Mouse (Mus musculus) limb, embryonic 14.5 days (tissue): ENCODE measurements around the gene Crtc1. TPM values are rescaled to one million over a fixed set of nuclear protein-coding genes. Genes with fewer than 3 reads are reported as not detected.
A peak's percentile ranks its signal among the peaks of the same experiment; 100 is the strongest.

Source experiments
- ATAC-seq: fragments of 200-750 bp; cut with Nextera tagmentation; 2 replicates; pipeline ENCODE4 v1.8.0; 2017; ENCODE audit warnings: low read depth, moderate number of reproducible peaks, moderate TSS enrichment; ENCODE audit not compliant: low FRiP score
- DNase-seq: peaks from one replicate; pipeline ENCODE4 v3.0.0-alpha.2; 2015; ENCODE audit warnings: low spot score
- H3K27ac ChIP-seq: fragments of 300-500 bp; sonication (generic); replicated peaks from 2 replicates; pipeline ENCODE4 v1.5.1; 2014; ENCODE audit warnings: low read depth, mild to moderate bottlenecking, low read length, moderate library complexity, mixed read lengths
- H3K27me3 ChIP-seq: fragments of 300-500 bp; sonication (generic); 2 replicates; pipeline ENCODE4 v1.6.1; 2014; ENCODE audit warnings: low read length, mixed read lengths; ENCODE audit not compliant: control insufficient read depth, insufficient read depth
- H3K36me3 ChIP-seq: fragments of 300-500 bp; sonication (generic); 2 replicates; pipeline ENCODE4 v1.6.1; 2014; ENCODE audit warnings: mild to moderate bottlenecking, low read length, moderate library complexity, mixed read lengths; ENCODE audit not compliant: control insufficient read depth, insufficient read depth
- H3K4me1 ChIP-seq: fragments of 300-500 bp; sonication (generic); 2 replicates; pipeline ENCODE4 v1.6.1; 2014; ENCODE audit warnings: antibody characterized with exemption, low read length, mixed read lengths; ENCODE audit not compliant: control insufficient read depth, insufficient read depth
- H3K4me2 ChIP-seq: fragments of 300-500 bp; sonication (generic); replicated peaks from 2 replicates; pipeline ENCODE4 v1.6.1; 2014; ENCODE audit warnings: low read depth, mild to moderate bottlenecking, low read length, moderate library complexity; ENCODE audit not compliant: severe bottlenecking
- H3K4me3 ChIP-seq: fragments of 300-500 bp; sonication (generic); replicated peaks from 2 replicates; pipeline ENCODE4 v1.5.1; 2014; ENCODE audit warnings: low read length
- H3K9ac ChIP-seq: fragments of 300-500 bp; sonication (generic); 2 replicates; pipeline ENCODE4 v1.6.1; 2014; ENCODE audit warnings: mild to moderate bottlenecking, low read depth, low read length, moderate library complexity; ENCODE audit not compliant: severe bottlenecking
- H3K9me3 ChIP-seq: fragments of 300-500 bp; sonication (generic); 2 replicates; pipeline ENCODE4 v1.6.1; 2016; ENCODE audit warnings: low read length; ENCODE audit not compliant: control insufficient read depth
- POLR2A ChIP-seq: fragments of 200-500 bp; IDR thresholded peaks from 2 replicates; pipeline ENCODE4 v1.8.0; 2012; ENCODE audit warnings: inconsistent platforms, mild to moderate bottlenecking, moderate library complexity, borderline replicate concordance; ENCODE audit not compliant: insufficient read depth, insufficient read length; ENCODE audit errors: extremely low read depth
- WGBS: fragments of 180-500 bp; shearing (Covaris S2); extraction: QIAGEN DNeasy Blood & Tissue Kit; methylation state at CpG from one replicate; pipeline ENCODE4 v1.1.7; 2014; 5-methylcytosine and 5-hydroxymethylcytosine counted together
- polyA plus RNA-seq, 2 experiments: library from polyadenylated mRNA; depleted of rRNA in 1 of 2; stranded (reverse) in 1 of 2; unstranded in 1 of 2; fragments of >200 nt; fragmentation: Nextera tagmentation in 1 of 2; extraction: Ambion mirVana in 1 of 2; gene quantifications; 2 replicates each; pipeline versions ENCODE4 v1.2.1 to v1.2.3; 2012 to 2014

Crtc1 gene
- polyA plus RNA-seq, 2 experiments: 26.3 to 37.8 TPM

DNA sequence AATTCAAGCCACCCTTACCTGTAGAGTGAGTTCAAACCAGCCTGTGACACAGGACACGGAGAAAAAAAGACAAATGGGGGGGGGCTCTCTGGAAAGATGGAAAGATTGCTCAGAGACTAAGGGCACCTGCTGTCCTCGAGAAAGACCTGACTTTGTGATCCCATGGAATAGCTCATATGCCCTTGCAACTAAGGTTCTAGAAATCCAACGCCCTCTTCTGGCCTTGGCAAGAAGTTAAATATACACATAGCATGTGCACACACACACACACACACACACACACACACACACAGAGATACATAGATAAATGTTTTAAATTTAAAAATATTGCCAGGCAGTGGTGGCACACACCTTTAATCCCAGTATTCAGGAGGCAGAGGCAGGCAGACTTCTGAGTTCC lies 867 bp upstream of the Crtc1 start:
- Histone ChIP-seq H3K27ac (no peak overlapping the region), H3K9ac (no peak overlapping the region), H3K4me1 (peaks cover 9% of the 10 kb centered on the region; the same call in 1 of the 2 replicates), H3K27me3 (no peaks in the 10 kb centered on the region), H3K9me3 (no peaks in the 10 kb centered on the region), H3K4me3 (peak overlapping the region; percentile 63), H3K4me2 (peak overlapping the region; percentile 79), H3K36me3 (no peaks in the 10 kb centered on the region)
- DNase-seq (no peak), ATAC-seq (no peak)
- 50% methylated on average over 3 of the region's 3 CpGs for WGBS
- no peak for TF ChIP-seq POLR2A

DNA sequence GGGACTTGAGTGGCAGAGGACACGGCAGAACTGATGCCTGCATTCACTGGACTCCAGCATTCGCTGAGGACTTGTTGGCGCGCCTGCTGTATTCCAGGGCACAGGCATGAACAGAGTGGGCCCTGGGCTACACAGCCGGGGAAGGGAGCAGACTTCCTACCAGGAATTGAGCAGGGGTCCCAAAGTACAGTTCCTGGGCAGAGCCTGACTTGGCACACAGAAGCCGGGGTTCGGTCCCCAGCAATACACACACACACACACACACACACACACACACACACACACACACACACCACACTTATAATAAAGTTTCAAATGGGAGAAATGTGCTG lies 435 bp upstream of the Crtc1 start:
- Histone ChIP-seq H3K36me3 (no peaks in the 10 kb centered on the region), H3K9ac (peak overlapping the region; percentile 69), H3K4me1 (peaks cover 9% of the 10 kb centered on the region; the same call in 1 of the 2 replicates), H3K9me3 (no peaks in the 10 kb centered on the region), H3K27me3 (no peaks in the 10 kb centered on the region), H3K4me3 (peak overlapping the region; percentile 63), H3K27ac (peak overlapping the region; percentile 65; the same call in 1 of the 2 replicates), H3K4me2 (peak overlapping the region; percentile 79)
- TF ChIP-seq POLR2A: no peak
- no peak; the same call in 1 of the 2 replicates for ATAC-seq
- WGBS: 0% methylated on average over 7 of the region's 7 CpGs
- DNase-seq: no peak

DNA sequence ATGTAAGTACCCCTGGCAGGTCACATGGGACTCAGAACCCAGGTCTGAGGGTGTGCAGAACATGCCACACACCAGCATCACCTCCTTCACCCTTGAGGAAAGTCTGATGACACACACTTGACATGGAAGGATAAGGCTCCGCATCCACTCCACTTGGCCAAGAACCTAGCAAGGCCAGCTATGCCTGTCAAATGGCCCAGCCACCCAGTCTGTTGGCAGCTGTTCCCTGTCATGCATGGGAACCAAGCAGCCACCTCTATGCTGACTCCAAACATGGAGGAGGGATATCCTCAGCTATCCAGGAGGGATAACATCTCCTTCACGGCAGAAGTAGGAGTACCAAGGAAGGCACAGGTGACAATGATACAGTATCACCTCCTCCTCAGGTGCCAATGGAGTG lies 956 bp downstream of the Crtc1 start:
- DNase-seq (no peak), ATAC-seq (no peak)
- no peaks in the 10 kb centered on the region for H3K36me3 ChIP-seq
- H3K4me3 ChIP-seq: peak overlapping the region; percentile 63
- 90% methylated on average over 2 of the region's 2 CpGs for WGBS
- no peak overlapping the region for H3K9ac ChIP-seq
- no peak for TF ChIP-seq POLR2A
- no peaks in the 10 kb centered on the region for H3K9me3 ChIP-seq
- H3K27me3 ChIP-seq: no peaks in the 10 kb centered on the region
- H3K27ac ChIP-seq: no peak overlapping the region
- H3K4me1 ChIP-seq: peaks cover 9% of the 10 kb centered on the region; the same call in 1 of the 2 replicates
- peak overlapping the region; percentile 62 for H3K4me2 ChIP-seq

DNA sequence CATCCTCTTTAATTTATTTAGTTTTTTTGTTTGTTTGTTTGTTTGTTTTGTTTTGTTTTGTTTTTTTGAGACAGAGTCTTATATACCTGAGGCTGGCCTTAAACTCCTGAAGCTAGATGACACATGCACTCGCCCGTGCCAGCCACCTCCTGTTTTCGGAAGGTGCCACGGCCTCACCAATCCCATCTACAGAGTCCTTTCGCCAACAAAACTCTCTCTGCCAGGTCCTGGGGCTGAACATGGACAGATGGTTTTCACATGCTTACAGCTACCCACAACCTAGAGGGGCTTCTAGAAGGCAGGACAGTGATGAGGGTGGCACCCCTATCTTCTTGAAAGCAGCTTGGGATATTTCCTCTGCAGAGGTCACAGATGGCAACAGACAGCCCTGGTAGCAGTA lies 4.2 kb downstream of the Crtc1 start:
- no peak for TF ChIP-seq POLR2A
- no peak for DNase-seq
- ATAC-seq: no peak
- no peak overlapping the region for H3K4me3 ChIP-seq
- H3K4me1 ChIP-seq: peaks cover 9% of the 10 kb centered on the region; the same call in 1 of the 2 replicates
- no peak overlapping the region for H3K4me2 ChIP-seq
- H3K36me3 ChIP-seq: no peaks in the 10 kb centered on the region
- H3K27me3 ChIP-seq: no peaks in the 10 kb centered on the region
- 96% methylated on average over 5 of the region's 5 CpGs for WGBS
- no peak overlapping the region for H3K27ac ChIP-seq
- H3K9ac ChIP-seq: no peak overlapping the region
- no peaks in the 10 kb centered on the region for H3K9me3 ChIP-seq

DNA sequence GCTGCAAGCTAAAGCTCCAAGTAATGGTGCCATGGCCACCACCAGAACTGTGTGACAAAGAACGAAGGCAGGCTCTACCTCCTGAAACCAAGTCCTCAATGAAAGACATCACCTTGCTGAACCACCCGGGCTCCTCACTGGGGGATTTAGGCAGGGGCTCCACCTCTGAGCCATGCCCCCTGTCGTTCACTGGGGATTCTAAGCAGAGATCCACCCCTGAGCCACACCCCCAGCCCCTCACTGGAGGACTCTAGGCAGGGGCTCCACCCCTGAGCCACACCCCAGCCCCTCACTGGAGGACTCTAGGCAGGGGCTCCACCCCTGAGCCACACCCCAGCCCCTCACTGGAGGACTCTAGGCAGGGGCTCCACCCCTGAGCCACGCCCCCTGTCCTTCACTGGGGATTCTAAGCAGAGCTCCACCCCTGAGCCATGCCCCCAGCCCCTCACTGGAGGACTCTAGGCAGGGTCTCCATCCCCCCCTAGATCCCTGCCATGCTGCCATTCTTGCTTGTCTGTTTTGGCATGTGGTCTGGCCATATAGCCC lies 6.3 kb downstream of the Crtc1 start:
- ATAC-seq: no peak; the same call in 1 of the 2 replicates
- Histone ChIP-seq H3K9me3 (no peaks in the 10 kb centered on the region), H3K9ac (no peak overlapping the region), H3K27ac (no peak overlapping the region), H3K4me2 (no peak overlapping the region), H3K4me1 (no peaks in the 10 kb centered on the region), H3K36me3 (no peaks in the 10 kb centered on the region), H3K27me3 (no peaks in the 10 kb centered on the region), H3K4me3 (no peak overlapping the region)
- DNase-seq: no peak
- 43% methylated on average over 4 of the region's 4 CpGs for WGBS
- no peak for TF ChIP-seq POLR2A
